Mouse (Mus musculus) embryo, embryonic 10.5 days (tissue): ENCODE data around the gene BC005537.

Experiments used
- DNase-seq: peaks from one replicate; pipeline ENCODE4 v3.0.0-alpha.2; 2015; ENCODE audit warnings: low spot score

BC005537 gene

GRCm38 (mm10) chr13:24844983-24845955, 43.8 kb downstream of the BC005537 start, which contains the start of gene D130043K22Rik:
TSS of gene D130043K22Rik (plus strand) at chr13:24845135.
- peak; percentile 73 for DNase-seq

- no peak for DNase-seq
These were observed 47.9 kb downstream of the BC005537 start for GRCm38 (mm10) chr13:24849318-24849717.

- DNase-seq, result no peak
These were observed 50.5 kb downstream of the BC005537 start for GRCm38 (mm10) chr13:24851989-24852388.

- DNase-seq, result no peak
These were observed 51.1 kb downstream of the BC005537 start for GRCm38 (mm10) chr13:24852570-24852969.

GRCm38 (mm10) chr13:24859115-24859514, 57.7 kb downstream of the BC005537 start:
- DNase-seq, result no peak

GRCm38 (mm10) chr13:24861084-24861483, 59.6 kb downstream of the BC005537 start:
- DNase-seq, result no peak

- no peak for DNase-seq
These were observed 60.6 kb downstream of the BC005537 start for GRCm38 (mm10) chr13:24862021-24862420.

- peak; percentile 42 for DNase-seq
These were observed 61.1 kb downstream of the BC005537 start for GRCm38 (mm10) chr13:24862520-24862919.
